Mouse (Mus musculus) gastrocnemius, postnatal 25 days (tissue): ENCODE measurements at regions not wholly inside any gene's neighbourhood (a gene's known extent, or its start where the extent isn't known, plus 50 kb on each side); places are given as distances from the start of the nearest gene placed in this dataset.

Experiments
- DNase-seq: peaks from one replicate; pipeline ENCODE4 v3.0.0; 2022

DNA sequence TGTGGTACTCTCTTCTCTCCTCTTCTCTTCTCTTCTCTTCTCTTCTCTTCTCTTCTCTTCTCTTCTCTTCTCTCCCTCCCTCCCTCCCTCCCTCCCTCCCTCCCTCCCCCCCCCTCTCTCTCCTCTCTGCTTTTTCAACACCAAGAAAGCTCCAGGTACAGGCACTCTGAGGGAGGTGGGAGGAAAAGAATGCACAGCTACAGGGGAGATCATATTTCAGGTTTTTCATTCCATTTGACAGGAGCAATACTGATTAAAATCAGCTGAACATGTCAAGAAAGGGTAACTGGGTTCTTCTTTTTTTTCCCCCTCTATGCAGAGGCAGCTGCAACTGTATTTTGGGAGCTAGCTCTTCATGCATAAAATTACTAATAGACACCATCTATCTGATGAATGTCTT lies 368.8 kb upstream of the Rack1 start:
- no peak for DNase-seq

DNA sequence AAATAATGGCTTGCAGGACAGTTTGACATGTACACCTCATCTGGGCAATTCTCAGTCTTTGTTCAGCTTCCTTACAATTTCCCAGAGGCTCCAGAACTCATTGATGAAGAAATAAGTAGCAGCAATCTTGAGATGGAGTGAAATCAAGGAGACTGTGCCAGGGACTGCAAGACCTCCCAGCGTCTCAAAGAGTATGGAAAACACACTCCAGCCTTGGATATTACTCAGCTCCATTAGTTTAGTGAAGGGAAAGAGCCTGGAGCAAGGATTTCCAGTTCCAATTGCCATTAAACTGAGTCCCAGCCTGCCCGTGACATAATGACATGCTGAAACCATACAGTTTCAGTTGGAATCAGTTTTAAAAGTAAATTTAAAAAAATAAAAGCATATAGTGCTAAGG lies 372.7 kb upstream of the Rack1 start:
- no peak for DNase-seq

DNA sequence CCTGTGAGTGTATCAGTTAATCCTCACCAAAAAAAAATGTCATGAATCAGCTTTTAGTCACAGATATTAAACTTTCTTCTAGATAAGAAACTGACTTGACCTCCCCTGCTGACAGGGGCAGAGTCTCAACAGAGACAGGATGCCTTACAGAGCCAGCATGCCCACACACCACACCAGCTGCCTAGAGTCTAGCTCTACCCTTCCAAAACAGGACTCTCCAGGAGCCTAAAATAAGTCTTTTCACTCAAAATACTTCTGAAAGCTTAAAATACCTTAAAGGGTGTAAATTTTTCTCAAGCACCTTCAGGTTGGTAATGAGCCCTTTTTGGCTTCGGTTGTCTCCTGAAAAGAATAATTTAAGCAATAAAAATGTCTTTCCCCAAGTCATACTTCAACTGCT lies 373.7 kb upstream of the Rack1 start:
- DNase-seq: no peak

DNA sequence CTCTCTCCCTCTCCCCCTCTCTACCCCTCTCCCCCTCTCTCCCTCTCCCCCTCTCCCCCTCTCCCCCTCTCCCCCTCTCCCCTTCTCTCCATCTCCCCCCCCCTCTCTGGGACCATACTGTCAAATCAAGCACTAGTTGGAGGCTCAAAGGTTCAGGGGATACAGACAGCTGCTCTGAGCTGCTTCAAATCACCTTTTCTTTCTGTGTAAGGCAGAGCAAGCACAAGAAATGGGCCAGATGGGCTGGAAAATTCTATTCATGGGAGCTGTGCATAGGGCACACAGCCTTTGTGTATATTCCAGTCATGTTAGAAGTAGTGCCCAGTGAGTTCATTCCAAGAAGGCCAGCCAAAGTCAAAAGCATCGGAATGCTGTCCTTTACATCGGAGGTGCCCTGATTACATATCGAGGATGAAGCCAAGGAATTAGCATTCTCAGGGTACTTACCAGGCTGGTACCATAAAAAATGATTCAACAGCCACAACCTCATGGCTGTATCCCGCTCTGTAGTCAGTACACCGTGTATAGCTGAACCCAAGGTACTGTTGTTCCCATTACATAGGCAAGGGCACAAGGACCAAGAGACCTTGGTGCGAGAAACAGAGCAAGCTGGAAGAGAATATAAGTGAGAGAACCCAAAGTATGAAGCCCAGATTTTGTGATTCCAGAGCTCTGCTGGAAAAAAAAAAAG lies 381.9 kb upstream of the Rack1 start:
- no peak for DNase-seq

DNA sequence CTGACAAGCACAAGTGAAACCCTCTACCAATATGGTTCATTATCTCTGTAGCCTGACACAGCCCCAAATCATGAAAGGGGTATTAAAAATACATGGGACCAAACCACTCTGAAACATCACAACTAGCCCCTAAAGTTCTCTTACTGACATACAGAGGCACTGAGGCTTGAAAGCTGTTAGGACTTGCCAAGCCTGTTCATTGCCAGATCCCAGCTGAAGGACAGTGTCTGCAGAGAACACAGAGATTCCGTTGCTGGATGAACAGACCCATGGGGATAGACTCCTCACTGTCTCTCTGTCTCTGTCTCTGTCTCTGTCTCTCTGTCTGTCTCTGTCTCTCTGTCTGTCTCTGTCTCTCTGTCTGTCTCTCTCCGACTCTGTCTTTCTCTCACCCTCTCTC lies 382.5 kb upstream of the Rack1 start:
- no peak for DNase-seq

DNA sequence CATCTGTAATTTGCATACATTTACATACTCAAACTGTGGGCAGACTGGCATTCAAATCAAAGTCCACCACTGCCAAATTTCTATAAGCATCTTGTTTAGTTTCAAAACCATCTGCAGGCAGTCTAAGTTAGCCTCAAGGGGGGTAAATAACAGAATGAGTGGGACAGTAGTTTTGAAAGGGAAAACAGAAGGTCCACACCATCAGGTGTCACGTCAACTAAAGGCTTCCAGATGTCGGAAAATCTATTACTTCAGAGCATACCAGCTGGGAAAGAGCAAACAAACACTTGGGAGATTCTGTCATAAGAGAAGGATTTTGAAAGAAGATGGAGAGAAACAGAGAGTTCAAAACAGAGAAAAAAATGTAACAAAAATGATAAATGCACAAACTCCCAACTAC lies 402.1 kb upstream of the Rack1 start:
- no peak for DNase-seq

DNA sequence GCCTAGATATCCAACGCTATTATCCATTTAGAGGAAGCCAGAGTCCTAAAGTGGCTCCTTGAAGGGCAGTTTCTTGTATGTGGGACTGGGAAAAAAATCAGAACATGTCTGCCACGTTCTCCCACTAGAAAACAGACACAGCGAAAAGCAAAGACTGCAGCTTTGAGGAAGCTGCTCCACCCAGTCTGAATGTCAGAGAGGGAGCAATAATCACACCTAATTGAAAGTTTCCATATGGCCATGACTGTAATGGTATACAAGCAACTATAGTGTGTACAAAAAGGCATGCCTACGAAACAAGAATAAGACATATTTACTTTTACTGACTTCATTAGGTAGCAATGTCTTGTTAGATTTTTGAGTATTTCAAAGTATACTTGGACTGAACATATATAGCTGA lies 392.7 kb upstream of the Sgcd start:
- DNase-seq: no peak

DNA sequence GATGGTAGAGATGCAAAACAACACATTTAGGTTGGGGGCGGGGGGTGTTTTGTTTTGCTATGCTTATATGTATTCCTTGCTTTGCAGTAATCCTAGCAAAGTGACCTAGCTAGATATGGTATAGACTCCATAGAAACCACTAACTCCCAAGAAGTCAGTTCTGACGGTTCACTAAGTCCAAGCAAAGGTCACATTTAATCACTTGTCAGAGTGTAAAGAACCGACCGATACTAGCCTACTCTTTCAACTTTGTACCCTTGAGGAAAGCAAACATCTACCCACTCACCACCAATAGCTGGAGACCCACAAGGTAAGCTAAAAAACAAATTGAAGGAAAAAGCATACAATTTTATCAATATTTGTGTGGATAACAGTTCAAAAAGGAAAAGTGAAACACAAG lies 389.3 kb upstream of the Sgcd start:
- DNase-seq: no peak

DNA sequence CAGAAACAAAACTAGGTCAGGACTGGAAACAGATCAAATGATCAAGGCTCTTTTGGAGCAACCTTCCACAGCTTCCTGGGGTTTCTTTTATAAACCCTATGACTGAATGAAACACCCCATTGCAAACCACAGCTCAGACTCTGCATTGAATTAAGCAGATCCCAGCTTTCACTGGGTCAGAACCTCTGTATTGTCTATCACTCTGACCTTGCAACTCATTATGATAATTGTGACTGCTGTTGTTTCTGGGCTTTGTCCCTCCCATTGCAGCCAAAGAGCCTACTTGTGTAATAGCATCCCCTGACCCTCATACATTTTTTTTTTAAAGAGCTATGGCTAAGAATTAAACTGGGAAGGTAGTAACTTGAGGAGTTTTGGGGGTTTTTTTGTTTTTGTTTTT lies 388.5 kb upstream of the Sgcd start:
- DNase-seq: no peak

DNA sequence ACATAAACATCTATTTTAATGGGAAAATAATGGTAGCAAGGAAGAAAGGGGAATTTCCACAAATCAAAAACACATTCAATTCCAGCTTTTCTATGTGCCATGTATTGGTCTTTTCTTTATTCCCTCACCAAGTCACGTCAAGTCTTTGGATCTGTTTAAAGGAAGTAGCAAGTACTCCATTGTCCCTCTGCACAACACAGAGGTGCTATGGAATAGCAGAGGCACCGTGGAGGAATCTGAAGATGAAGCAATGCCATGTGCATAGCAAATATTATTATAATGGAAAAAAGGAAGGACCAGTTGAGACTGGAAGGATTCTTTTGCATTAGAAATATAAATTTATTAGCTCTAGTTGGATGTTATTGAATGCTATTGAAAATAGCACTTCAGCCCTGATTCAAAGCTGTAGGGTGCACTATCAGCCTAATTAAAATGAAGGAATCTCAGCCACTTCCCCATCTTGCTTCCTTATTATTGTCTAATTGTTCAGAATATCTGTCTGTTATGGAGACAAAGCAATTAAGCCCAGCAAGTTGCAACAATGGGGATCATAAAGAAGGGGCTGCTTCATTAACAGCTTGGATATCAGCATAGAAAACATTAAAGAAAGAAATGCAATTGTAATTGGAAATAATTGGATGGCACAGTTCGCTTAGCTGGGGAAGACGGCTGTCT lies 362.7 kb upstream of the Sgcd start:
- no peak for DNase-seq

DNA sequence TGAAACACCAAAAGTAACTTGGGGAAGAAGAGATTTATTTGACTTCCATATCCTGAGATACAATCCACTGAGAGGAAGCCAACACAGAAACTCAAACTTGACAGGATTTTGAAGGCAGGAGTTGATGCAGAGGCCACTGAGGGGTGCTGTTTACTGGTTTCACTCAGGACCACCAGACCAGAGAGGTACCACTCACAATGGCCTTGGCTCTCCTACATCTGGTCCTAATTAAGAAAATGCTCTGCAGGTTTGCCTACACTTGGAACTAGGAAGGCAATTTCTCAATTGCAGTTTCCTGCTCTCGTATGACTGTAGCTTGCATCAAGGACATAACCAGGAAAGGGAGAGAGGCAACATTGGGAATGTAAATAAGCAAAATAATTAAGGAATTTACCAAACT lies 325.7 kb upstream of the Sgcd start:
- DNase-seq: no peak

DNA sequence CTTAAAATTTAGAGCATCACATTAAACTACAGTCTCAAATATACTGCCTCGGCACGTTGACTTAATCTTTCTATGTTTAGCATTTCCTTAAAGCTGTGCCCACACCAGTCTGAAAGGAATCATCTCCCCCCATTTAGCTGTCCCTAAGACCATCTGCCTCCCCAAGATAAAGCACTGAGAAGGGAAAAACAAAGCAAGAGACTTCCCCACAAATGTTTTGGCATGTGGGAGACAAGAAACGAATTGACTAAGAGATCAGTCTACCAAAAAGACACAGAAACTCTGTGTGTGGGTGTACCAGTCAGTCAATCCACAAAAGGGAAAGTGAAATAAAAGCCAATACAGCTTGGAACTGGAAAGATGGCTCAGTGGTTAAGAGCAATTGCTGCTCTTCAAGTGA lies 306.6 kb upstream of the Sgcd start:
- no peak for DNase-seq

DNA sequence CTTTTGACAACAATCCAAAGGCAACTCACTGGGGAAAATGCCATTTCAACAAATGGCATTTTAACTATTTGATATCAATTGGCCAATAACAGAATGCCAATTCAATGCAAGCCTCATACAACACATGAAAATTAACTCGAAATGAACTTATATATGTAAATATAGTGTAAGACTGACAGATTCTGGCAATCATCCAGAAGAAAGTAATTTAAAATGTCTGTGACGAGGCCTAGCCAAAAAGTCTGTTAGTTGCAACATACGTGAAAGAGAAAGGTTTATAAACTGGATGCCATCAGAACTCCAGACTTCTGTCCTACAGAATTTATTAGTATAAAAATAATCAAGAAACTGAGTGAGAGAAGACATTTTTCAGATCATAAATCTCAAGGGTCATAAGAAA lies 273.7 kb upstream of the Sgcd start:
- DNase-seq: no peak

DNA sequence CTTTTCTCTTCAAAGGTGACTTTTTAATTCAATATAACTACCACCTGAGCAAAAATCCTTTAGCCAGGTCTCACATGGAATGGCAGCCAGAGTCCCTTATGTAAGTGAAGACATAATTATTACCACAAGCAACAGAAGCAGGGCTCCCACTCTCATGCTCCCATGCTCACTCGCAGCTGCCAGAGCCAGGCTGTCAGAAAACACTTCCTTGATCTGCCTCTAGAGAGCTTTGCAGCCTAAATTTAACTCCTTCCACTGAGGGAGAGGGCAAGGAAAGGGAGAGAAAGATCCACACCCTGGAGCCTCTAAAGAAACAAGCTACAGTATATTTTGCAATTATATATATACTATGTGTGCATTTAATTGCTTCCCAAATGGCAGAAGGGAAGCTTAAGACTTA lies 272.3 kb upstream of the Sgcd start:
- DNase-seq: no peak

DNA sequence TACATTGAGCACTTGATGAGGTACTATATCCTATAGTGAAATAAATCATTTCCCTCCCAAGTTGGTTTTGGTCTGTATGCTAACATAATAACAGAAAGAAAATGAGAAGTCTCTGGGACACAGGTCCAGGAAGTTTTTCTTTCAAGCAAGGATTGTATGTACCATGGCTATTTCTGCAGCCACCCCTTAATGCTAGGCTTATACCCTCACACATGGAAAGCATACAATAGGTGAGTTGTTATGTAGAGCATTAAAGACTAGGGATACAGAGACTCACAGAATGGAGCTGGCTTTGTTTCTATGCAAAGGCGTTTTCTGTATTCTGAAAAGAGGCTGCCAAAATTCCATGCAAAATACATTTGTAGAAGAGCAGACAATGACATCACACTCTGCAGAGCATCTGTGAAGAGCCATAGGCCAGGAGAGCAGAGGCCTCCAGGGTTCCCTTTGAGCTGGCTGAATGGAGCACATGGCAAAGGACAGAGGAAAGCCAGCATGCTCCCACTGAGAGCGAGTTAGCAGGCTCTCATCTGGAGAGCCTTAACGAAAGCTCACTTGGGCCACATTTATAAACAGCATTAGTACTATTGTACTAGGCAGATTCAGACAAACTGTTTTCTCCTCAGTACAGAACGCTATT lies 262.0 kb upstream of the Sgcd start:
- peak; percentile 7 for DNase-seq

DNA sequence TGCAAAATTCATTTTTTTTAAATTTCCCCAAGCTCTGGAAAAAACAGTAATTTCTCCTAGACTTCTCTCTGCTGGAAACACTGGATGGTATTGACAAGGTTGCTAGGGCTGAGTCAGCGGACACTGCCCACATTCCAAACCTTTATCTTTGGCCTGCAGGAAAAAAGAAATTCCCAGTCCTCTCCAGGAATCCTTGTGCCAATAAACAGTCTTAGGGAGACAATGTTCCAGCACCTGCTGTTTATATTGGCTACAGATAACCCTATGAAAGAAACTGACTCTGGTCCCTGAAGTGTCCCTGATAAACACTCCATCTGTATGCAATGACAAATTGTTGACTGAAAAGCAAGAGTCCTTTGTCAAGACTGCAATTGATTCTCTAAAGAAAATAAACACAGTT lies 260.5 kb upstream of the Sgcd start:
- DNase-seq: no peak

DNA sequence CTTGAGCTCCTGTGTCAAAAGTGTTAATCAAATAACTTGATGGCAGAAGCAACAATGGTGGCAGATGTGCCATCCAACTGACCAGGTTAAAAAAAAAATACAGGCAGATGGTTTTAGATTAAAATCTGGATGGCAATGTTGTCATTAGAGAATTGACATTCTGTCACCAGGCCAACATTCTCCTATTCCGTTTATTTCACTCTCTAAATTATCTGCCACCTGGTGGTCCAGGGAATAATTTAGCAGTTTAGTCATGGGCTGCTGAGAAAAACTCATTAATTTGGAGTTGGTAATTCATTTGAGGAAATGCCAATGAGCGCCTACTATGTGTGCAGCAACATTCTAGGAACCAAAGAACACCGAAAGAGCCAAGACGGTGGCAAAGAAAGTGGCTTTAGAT lies 232.4 kb upstream of the Sgcd start:
- no peak for DNase-seq

DNA sequence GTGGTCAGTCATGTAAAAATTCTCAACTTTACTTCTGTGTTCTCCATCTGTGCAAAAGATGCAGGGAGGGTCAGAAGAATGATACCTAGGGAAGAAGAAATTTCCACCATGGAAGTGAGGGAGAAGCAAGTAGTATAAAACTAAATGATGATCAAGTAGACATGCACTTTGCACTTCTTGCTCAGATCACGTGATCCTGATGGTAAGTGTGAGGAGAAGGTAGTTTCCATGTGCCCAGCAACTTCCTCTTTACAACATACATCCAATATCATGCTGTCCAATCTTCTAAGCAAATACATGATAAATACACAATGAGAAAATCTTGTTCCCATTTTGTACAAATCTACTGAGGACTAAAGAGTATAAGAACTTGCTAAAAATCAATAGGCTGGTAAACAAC lies 230.4 kb upstream of the Sgcd start:
- DNase-seq: no peak

DNA sequence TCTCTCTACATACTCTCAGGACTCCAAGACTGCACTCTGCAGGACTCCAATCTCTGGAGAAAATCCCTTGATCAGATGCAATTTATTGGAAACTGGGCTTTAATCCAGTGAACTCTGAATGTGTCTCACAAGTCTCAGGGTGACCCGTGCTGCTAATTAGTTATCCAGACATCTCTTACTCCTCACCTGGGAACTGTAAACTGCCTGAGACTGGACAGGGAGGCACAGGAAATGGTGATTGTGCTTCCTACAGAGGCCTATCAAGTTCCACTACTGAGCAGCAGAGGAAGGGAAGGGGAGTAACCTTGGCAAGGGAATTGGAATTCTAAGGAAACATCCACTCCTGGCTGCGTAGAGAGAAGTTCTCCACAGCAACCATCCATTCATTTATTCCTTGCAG lies 228.0 kb upstream of the Sgcd start:
- no peak for DNase-seq

DNA sequence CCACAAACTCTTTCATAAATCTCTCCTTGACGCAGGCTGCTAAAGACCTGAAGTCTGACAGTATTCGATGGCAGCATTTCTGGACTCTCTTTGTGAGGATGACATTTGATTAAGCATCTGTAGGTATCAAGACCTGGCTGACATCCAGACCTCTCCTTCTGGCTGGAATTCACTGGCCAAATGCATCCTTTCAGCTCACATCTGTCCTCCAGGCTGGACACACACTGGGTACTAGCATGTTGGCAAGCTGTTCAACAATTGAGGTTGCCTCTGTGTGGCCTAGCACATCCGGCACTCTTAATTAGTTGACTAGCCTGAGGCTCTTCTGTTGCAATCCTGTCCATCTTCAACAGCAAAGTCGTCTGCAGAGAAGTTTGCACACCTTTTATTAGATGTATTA lies 197.8 kb upstream of the Sgcd start:
- DNase-seq: no peak

DNA sequence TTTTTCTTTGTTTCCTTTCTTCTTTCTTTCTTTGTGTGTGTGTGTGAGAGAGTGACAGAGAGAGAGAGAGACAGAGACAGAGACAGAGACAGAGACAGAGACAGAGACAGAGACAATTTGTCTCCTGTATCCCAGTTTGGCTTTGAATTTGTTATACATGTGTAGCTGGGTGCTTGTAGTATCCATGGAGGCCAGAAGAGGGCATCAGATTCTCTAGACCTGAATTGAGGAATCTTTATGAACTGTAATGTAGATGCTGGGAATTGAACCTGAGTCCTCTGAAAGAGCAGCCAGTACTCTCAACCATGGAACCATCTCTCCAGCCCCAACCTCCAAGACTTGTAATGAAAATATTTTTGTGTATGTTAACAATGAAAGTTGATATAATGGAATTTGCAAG lies 190.2 kb upstream of the Sgcd start:
- no peak for DNase-seq

DNA sequence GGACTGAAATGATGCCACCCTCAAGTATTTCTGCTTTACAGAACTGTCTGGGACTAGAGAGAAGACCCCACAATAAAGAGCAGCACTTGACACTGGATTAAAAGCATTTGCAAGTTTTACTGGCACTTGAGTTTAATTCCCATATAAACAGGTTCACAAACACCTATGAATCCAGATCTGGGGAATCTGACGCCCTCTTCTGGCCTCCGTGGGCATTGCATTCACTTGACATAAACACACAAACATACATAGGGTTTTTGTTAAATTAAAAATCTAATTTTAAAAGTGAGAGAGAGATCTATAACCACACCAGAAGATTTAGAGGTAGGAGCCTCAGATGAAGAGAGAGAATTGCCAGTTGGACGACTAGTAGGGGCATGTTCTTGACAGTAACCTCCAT lies 189.4 kb upstream of the Sgcd start:
- DNase-seq: no peak

DNA sequence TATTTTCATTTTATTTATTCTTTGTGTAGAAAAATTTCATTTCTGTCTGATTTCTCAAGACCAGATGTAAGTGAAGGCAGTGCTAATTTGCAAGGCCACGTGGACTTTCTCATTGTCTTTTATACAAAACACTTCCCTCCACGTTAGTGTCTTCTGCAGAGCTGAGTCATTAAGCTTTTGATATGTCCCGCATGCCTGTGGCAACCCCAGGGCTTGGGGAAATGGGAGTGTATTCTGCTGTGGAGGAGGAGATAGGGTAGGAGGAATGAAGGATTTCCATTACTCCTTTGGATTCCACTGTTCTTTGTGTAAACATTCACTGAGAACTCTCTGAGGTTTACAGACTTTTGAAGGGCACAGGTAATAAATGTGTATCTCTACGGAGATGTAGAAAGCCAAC lies 187.7 kb upstream of the Sgcd start:
- no peak for DNase-seq

DNA sequence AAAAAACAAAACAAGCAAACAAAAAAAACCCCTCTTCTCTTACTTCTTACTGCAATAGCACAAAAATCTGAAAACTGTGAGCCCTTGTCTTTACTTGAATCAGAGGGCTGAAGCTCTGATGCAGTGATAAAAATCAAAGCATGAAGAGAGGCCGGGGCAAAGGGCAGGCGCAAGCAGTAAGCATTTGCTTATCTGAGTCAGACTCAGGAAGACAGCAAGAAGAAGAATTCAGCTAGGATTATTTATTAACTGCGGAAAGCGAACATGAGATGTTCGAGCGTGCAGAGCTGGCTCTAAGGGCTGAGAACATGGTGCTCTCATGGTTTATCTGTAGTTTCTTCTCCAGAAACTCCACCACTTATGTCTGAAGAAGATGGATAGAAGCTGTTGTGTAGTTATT lies 163.4 kb upstream of the Sgcd start:
- no peak for DNase-seq
